Mouse (Mus musculus): ENCODE measurements around the gene Speer1. TPM values are rescaled to one million over a fixed set of nuclear protein-coding genes. Genes with fewer than 3 reads are reported as not detected.
"Not testable (repeated sequence)": the region's sequence is repeated elsewhere in the genome, so short reads cannot be mapped to it uniquely, and the experiment has no call there.

Gene Speer1
- total RNA-seq (2021), result not detected
- long read RNA-seq, experiment 1, result 0 reads
- long read RNA-seq, experiment 2, result 0 reads

DNA sequence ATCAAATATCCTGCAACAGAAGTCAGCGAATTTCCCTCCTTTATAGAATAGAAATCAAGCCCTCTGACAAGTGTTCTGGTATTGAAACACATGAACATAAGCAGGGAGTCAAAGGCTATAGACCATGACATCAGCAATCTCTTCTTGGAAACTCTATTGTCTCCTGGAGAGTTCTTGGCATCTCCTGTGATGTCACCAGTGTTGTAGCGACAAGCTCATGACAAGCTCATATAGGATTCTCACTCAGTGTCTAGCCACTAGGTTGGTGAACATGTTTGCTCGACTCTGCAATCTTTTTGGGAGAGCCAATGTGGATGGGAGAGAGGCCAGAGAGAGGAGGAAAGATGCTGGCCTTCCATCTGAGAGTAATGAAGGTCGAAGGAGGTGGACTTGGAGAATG, at the start of gene Speer1:
TSS of gene Speer1 (plus strand) at position 301 of the 400 bp plus-strand sequence.
- intact Hi-C loops (cut with DNase I); DNase-seq (ENCODE audit: low spot score in 2 of 2): not testable (repeated sequence)

Other genes with a start within 250 kb of the Speer1 start
- not detected for gene Gm8879, start 213.9 kb upstream of the Speer1 start, total RNA-seq (2021)
- not detected for gene Gm5861, start 158.4 kb upstream of the Speer1 start, total RNA-seq (2021)
- not detected for gene Gm8890, start 85.5 kb upstream of the Speer1 start, total RNA-seq (2021)
- not detected for gene Gm8897, start 74.9 kb downstream of the Speer1 start, total RNA-seq (2021)
- gene Gm8906, start 161.2 kb downstream of the Speer1 start, total RNA-seq (2021), result not detected

Measured in left cerebral cortex, postnatal 14 days (tissue).